Mouse (Mus musculus) CH12.LX (cell line): ENCODE results near the gene Klhdc8b. TPM values are rescaled to one million over a fixed set of nuclear protein-coding genes. Genes with fewer than 3 reads are reported as not detected.

Experiments
- DNase-seq: peaks from one replicate; pipeline ENCODE4 v3.0.0-alpha.2; 2013; ENCODE audit errors: extremely low read depth
- H3K27ac ChIP-seq: 2 replicates; pipeline ENCODE4 v1.5.1; 2012; ENCODE audit warnings: low read depth, mild to moderate bottlenecking, control low read depth, moderate library complexity; ENCODE audit not compliant: insufficient read depth
- H3K27me3 ChIP-seq: replicated peaks from 2 replicates; pipeline ENCODE3; 2012; ENCODE audit warnings: inconsistent platforms
- H3K36me3 ChIP-seq, 2 experiments: replicated peaks in 1 of 2; 2 replicates each; pipeline versions ENCODE3 to v1.6.1; 2012; ENCODE audit warnings: inconsistent platforms in 1 of 2, low read length in 1 of 2, mild to moderate bottlenecking in 1 of 2, mixed read lengths in 1 of 2, moderate library complexity in 1 of 2; ENCODE audit not compliant: control insufficient read depth in 1 of 2, insufficient read depth in 1 of 2
- H3K4me1 ChIP-seq, 2 experiments: 2 replicates each; pipeline ENCODE4 v1.6.1; 2012; ENCODE audit warnings: inconsistent platforms in 1 of 2, moderate library complexity in 1 of 2; ENCODE audit not compliant: insufficient read depth in 2 of 2, control insufficient read depth in 1 of 2
- H3K4me2 ChIP-seq: 2 replicates; pipeline ENCODE4 v1.6.1; 2012; ENCODE audit warnings: low read depth, mild to moderate bottlenecking, control low read depth; ENCODE audit not compliant: poor library complexity, insufficient read depth, severe bottlenecking
- H3K4me3 ChIP-seq, 3 experiments: fragments of 150-350 bp in 1 of 3; sonication (generic) in 1 of 3; replicated peaks in 1 of 3; 2 replicates each; pipeline versions ENCODE3 to v1.5.1; 2011 to 2012; ENCODE audit warnings: low read depth in 2 of 3, low read length in 2 of 3, mild to moderate bottlenecking in 2 of 3, moderate library complexity in 2 of 3, control low read depth in 1 of 3, improper control_type of control experiment in 1 of 3, inconsistent platforms in 1 of 3, mixed read lengths in 1 of 3; ENCODE audit not compliant: poor library complexity in 1 of 3
- H3K79me2 ChIP-seq: replicated peaks from 2 replicates; pipeline ENCODE4 v1.6.1; 2012; ENCODE audit warnings: mild to moderate bottlenecking, moderate library complexity; ENCODE audit not compliant: control insufficient read depth, poor library complexity, insufficient read depth, severe bottlenecking; ENCODE audit errors: extremely low read depth
- H3K9ac ChIP-seq: 2 replicates; pipeline ENCODE4 v1.6.1; 2012; ENCODE audit warnings: low read depth, mild to moderate bottlenecking, control low read depth, moderate library complexity; ENCODE audit not compliant: insufficient read depth
- H3K9me3 ChIP-seq: replicated peaks from 2 replicates; pipeline ENCODE3; 2012; ENCODE audit warnings: low read length, inconsistent platforms, mixed read lengths
- CHD2 ChIP-seq: IDR thresholded peaks from 2 replicates; pipeline ENCODE4 v1.6.1; 2011; ENCODE audit warnings: low read length, improper control_type of control experiment
- ELF1 ChIP-seq: IDR thresholded peaks from 2 replicates; pipeline ENCODE4 v1.6.1; 2014; ENCODE audit warnings: low read depth, mild to moderate bottlenecking, inconsistent platforms, low read length, improper control_type of control experiment
- GABPA ChIP-seq: IDR thresholded peaks from 2 replicates; pipeline ENCODE4 v1.6.1; 2012; ENCODE audit warnings: low read depth, low read length, improper control_type of control experiment, inconsistent platforms; ENCODE audit not compliant: insufficient replicate concordance
- MXI1 ChIP-seq: IDR thresholded peaks from 2 replicates; pipeline ENCODE4 v1.6.1; 2011; ENCODE audit warnings: mild to moderate bottlenecking, low read depth, low read length, improper control_type of control experiment
- MYC ChIP-seq: IDR thresholded peaks from 2 replicates; pipeline ENCODE4 v1.6.1; 2011; ENCODE audit warnings: low read depth, mild to moderate bottlenecking, improper control_type of control experiment, low read length
- PAX5 ChIP-seq: IDR thresholded peaks from 2 replicates; pipeline ENCODE4 v1.6.1; 2012; ENCODE audit warnings: low read length, inconsistent platforms, mixed read lengths
- SIN3A ChIP-seq: IDR thresholded peaks from 2 replicates; pipeline ENCODE4 v1.6.1; 2012; ENCODE audit warnings: low read length, improper control_type of control experiment, inconsistent platforms
- SMC3 ChIP-seq: IDR thresholded peaks from 2 replicates; pipeline ENCODE4 v1.6.1; 2011; ENCODE audit warnings: low read depth, low read length, improper control_type of control experiment
- UBTF ChIP-seq: IDR thresholded peaks from 2 replicates; pipeline ENCODE4 v1.6.1; 2012; ENCODE audit warnings: low read depth, mild to moderate bottlenecking, inconsistent platforms, low read length, improper control_type of control experiment, moderate library complexity
- USF1 ChIP-seq: IDR thresholded peaks from 2 replicates; pipeline ENCODE4 v1.6.1; 2014; ENCODE audit warnings: low read depth, mild to moderate bottlenecking, inconsistent platforms, low read length, improper control_type of control experiment
- ZKSCAN1 ChIP-seq: IDR thresholded peaks from 2 replicates; pipeline ENCODE4 v1.6.1; 2012; ENCODE audit warnings: low read depth, inconsistent platforms, low read length, improper control_type of control experiment, borderline replicate concordance
- ZMIZ1 ChIP-seq: IDR thresholded peaks from 2 replicates; pipeline ENCODE4 v1.6.1; 2012; ENCODE audit warnings: low read depth, mild to moderate bottlenecking, inconsistent platforms, low read length, improper control_type of control experiment
- dilution Hi-C: fragments of 300-500 bp; cut with MboI; formaldehyde crosslinking; loops from 2 replicates; pipeline ENCODE4 v1.14.3; 2020; ENCODE audit warnings: low sequenced_read_pairs; ENCODE audit not compliant: extremely low pct_unique_long_range_greater_than_20kb, extremely low pct_ligation_motif_present
- in situ Hi-C: fragments of 300-500 bp; cut with MboI; formaldehyde crosslinking; loops from 3 replicates; pipeline ENCODE4 v1.14.3; 2019; ENCODE audit warnings: low sequenced_read_pairs, low pct_ligation_motif_present, low pct_unique_long_range_greater_than_20kb, mixed read lengths
- polyA plus RNA-seq: library from polyadenylated mRNA; unstranded; fragments of >175 nt; gene quantifications from 2 replicates; pipeline ENCODE4 v1.2.1, GENCODE M21; 2012; ENCODE audit warnings: low read depth; ENCODE audit not compliant: insufficient read length
- total RNA-seq, 2 experiments: library from RNA; depleted of rRNA; stranded (reverse); fragments of 300-350 nt in 1 of 2; fragments of >200 nt in 1 of 2; gene quantifications; 2 replicates each; pipeline ENCODE4 v1.2.3; 2012 to 2014

The Klhdc8b gene
- total and polyA plus RNA-seq, 3 experiments, result 1.9 to 5.2 (median 3.5) TPM

DNA sequence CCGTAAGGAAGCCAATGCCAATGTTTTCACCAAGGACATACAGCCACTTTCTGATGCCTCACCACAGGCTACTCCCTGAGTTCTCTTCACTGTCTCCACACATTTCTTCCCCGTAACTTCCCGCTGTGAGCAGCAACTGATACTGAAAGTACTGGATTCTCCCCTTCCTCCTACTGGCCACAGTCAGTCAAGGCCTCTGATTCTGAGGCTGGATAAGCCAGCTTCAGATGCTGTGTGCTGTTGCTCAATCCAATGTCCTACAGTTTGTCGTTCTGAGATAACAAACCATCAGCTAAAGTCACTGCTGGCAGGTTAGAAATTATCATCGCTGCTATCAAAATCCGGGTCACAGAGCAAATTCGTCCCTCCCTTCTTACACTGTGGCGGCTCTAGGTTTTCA, 56.9 kb downstream of the Klhdc8b start:
- TF ChIP-seq CHD2 (no peak), MXI1 (no peak)
- no peak for DNase-seq
- no peak overlapping the region for H3K27ac ChIP-seq
- no peaks in the 10 kb centered on the region for H3K79me2 ChIP-seq
- no peak overlapping the region for H3K4me2 ChIP-seq
- no peaks in the 10 kb centered on the region for H3K36me3 ChIP-seq
- H3K4me3 ChIP-seq, result no peak overlapping the region
- H3K4me1 ChIP-seq, result peaks cover 4 to 20% of the 10 kb centered on the region in 2 experiments; a peak in 3 of 4 replicates
- H3K9ac ChIP-seq, result no peak overlapping the region
- in situ Hi-C loops (no loop called here), dilution Hi-C loops (no loop called here)
- no peaks in the 10 kb centered on the region for H3K9me3 ChIP-seq
- H3K27me3 ChIP-seq, result no peaks in the 10 kb centered on the region

GRCm38 (mm10) chr9:108403081-108403480, 58.3 kb downstream of the Klhdc8b start:
- Histone ChIP-seq H3K4me3 (no peak overlapping the region), H3K4me2 (no peak overlapping the region), H3K9ac (no peak overlapping the region), H3K79me2 (no peaks in the 10 kb centered on the region), H3K9me3 (no peaks in the 10 kb centered on the region), H3K27me3 (no peaks in the 10 kb centered on the region), H3K36me3 (peaks cover 0 to 1% of the 10 kb centered on the region in 2 experiments), H3K4me1 (peaks cover 4 to 20% of the 10 kb centered on the region in 2 experiments; a peak in 3 of 4 replicates), H3K27ac (no peak overlapping the region)
- DNase-seq, result no peak
- in situ Hi-C loops, result no loop called here
- dilution Hi-C loops, result no loop called here
- TF ChIP-seq MYC, result no peak
- TF ChIP-seq PAX5, result no peak
- TF ChIP-seq GABPA, result no peak
- TF ChIP-seq ZKSCAN1, result no peak
- TF ChIP-seq SMC3, result no peak
- TF ChIP-seq ELF1, result no peak
- TF ChIP-seq SIN3A, result no peak

DNA sequence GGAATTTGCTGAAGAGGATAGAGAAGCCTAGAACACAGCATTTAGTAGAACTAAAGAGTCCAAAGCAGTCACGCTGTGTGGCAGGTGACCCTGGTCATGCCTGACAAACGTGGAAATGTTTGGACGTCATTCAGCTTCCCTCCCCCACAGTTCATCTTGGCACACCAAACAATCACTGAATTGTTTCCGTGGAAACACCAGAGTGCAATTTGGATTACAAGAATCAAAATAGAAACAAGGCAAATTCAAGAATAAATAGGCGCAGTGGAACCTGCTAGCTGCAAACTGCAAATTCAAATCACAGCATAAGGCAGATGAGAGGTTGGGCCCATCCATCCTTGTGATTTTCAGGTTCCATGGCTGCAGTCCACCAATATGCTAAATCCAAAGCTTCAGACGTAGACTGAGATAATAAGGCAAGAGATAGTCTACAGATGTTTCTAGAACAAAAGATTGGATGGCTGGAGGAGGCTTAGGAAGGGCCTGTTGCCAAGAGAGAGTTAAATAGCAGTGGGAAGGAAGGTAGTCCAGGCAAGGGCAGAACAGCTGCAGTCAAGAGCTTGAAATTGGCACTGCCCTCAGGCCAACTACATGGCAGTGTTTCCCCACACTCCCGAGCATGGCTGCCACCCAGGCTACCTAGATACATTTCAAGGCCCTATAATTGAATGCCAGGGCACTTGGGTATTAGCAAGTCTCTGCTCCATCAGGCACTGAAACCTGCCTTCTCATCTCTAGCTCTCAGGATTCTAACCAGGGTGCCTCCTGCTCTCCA, 60.0 kb downstream of the Klhdc8b start:
- Histone ChIP-seq H3K4me3 (no peak overlapping the region), H3K27me3 (no peaks in the 10 kb centered on the region), H3K36me3 (peaks cover 0 to 1% of the 10 kb centered on the region in 2 experiments), H3K9me3 (no peaks in the 10 kb centered on the region), H3K79me2 (no peaks in the 10 kb centered on the region), H3K27ac (no peak overlapping the region), H3K4me2 (no peak overlapping the region), H3K9ac (no peak overlapping the region), H3K4me1 (peaks cover 4 to 19% of the 10 kb centered on the region in 2 experiments; a peak in 3 of 4 replicates)
- in situ Hi-C loops (no loop called here), dilution Hi-C loops (no loop called here)
- DNase-seq, result no peak
- TF ChIP-seq USF1 (no peak), ZMIZ1 (no peak), ZKSCAN1 (no peak), UBTF (no peak)
